Mouse (Mus musculus): ENCODE results near the gene Myom3.

GRCm38 (mm10) chr4:135738237-135738636 lies 21.3 kb upstream of the Myom3 start:
- TF ChIP-seq CTCF (IDR thresholded peaks at IDR 0.05) (no peak), EP300 (IDR thresholded peaks at IDR 0.05) (no peak)

All from lung, postnatal 0 days (tissue).